Mouse (Mus musculus): Measurements from ENCODE around the gene Adamts17.

DNA sequence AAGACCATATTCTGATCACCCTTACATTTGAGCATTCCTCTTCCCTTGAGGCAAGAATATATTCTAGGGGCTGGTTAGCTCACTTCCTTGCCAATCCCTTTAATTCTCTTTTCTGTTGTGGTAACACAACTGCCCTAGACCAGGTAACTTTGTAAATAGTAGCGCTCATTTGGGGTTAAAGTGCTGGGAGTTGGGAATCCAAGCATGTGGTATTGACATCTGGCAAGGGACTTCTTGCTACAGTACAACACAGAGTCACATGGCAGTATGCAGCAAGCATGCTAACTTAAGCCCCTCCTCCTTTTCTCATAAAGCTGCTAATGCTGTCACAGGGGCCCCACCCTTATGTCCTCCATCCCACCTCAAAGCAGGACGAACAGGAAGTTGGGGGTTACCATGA lies 97.4 kb downstream of the Adamts17 start:
- TF ChIP-seq CTCF (IDR thresholded peaks at IDR 0.05; ENCODE audit: borderline replicate concordance, control insufficient read depth, extremely low read depth, insufficient read depth, low read length, poor library complexity) (no peak), POLR2A (IDR thresholded peaks at IDR 0.05; ENCODE audit: control insufficient read depth, extremely low read depth, insufficient read depth, low read length, poor library complexity) (no peak)
